Mouse (Mus musculus) urinary bladder, postnatal 25 days (tissue): ENCODE data around the gene Klhl18.

Source experiments
- DNase-seq: peaks from one replicate; pipeline ENCODE4 v3.0.0; 2022; ENCODE audit warnings: low spot score

The Klhl18 gene

GRCm38 (mm10) chr9:110476124-110477091 is at the start of gene Klhl18, which contains the start of gene Kif9:
Gene Klhl18 (minus strand): TSS chr9:110476694.
Gene Kif9 (plus strand): TSS chr9:110476958.
- peak; percentile 95 for DNase-seq

- no peak for DNase-seq
Measured at GRCm38 (mm10) chr9:110525737-110526136, 49.2 kb upstream of the Klhl18 start.

- DNase-seq = no peak
Measured at GRCm38 (mm10) chr9:110490913-110491312, 14.4 kb upstream of the Klhl18 start.

GRCm38 (mm10) chr9:110488841-110489240 is 12.3 kb upstream of the Klhl18 start:
- no peak for DNase-seq

- no peak for DNase-seq
Measured at GRCm38 (mm10) chr9:110478639-110479038, 2.1 kb upstream of the Klhl18 start.

DNA sequence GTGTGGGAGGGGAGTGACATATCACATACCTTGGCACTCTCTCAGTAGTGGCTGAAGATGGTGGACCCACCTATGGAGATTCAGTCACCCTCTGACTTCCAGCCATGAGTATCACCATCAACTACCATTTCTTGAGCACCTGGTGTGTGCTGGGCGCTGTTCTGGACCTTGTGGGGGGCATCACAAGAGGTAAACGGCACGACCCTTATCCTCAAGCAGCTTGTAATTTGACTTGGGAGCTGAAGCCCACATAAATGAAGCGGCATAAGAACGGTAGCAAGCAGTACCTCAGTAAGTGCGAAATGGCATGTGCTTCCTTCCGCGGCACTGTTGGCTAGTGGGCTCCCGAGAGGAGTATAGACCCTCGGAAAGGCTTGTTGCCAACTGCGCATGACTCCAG is 1.5 kb upstream of the Klhl18 start:
- no peak for DNase-seq

DNA sequence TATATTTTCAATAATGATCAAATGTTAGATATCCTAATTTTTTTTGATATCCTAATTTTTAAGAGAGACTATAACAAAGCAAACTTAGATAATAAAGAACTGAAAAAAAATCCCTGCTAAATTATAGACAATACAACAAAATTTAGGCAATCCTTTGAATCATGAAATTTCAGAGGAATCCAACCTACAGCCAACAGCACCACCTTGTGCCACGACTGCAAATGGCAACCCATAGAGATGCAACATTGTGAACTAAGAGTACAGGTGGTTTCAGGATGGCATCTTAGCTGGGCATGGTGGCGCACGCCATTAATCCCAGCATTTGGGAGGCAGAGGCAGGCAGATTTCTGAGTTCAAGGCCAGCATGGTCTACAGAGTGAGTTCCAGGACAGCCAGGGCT is 10.3 kb downstream of the Klhl18 start:
- no peak for DNase-seq

GRCm38 (mm10) chr9:110465336-110465735 is 11.2 kb downstream of the Klhl18 start:
- no peak for DNase-seq

DNA sequence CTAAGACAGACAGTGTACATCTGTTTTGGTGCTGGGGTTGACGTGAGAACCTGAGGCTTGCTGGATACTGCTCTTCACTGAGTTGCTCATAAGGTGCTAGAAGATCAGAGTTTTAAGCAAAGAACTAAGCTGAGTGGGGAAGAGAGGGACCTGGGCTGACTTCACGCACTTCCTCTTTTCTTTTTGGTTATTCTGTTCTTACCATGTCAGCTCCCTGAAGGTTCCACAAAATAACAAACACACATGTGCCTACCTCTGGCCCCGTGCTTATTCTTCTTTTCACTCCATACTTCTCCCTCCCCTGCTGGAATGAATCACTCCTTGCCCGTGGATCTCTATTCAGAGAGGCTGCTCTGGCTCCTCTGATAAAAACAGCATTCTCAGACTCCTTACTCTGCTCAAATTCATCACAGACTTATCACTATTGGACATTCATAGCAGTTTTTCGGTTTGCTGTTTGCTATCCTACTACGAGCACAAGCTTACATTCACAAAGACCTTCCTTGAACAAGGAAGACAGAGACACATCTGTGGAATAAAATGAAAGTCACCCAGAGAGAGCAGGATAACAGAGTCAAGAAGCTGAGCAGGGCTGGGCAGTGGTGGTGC is 12.4 kb downstream of the Klhl18 start:
- DNase-seq = no peak

GRCm38 (mm10) chr9:110462321-110462720 is 14.2 kb downstream of the Klhl18 start:
- DNase-seq = no peak

DNA sequence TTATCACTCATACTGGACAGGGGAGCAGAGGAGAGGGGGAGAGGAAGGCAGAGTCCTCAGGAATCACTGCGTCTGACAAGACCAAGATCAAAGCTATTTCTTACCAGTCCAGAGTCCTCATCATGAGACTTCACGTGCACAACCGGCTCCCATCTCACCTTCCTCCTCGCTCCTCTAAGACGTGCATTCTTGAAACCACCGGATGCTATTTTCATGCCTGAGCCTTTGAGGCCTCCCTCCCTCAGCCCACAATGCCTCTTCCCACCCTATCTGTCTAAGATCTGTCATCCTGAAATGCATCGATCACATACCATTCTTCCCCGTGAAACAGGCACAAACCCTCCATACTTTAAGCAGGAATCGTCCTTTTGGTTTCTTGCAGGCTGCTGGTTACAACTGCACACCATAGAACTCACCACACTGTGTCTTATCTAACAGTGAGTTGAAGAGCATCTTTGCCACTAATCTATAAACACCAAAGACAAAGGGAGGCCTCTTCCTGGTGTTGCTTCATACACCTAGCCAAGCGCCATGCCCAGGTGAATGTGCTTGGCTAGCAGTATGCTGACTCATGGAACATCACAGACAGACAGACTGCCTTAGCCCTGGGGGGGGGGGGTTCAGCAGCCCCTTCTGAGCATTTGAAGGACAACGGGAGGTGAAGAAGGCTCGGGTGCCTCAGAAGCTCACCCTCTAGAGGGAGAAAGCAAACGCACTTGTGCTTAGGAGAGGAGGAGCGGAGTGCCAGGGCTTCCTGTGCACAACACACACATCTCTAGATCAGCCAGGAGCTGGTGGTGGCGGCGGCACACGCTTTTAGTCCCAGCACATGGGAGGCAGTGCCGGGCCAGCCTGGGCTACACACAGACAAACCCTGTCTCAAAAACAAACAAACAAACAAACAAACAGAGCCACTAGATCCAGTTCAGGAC is 15.3 kb downstream of the Klhl18 start:
- no peak for DNase-seq

GRCm38 (mm10) chr9:110459145-110459727 is 17.3 kb downstream of the Klhl18 start:
- no peak for DNase-seq

GRCm38 (mm10) chr9:110457926-110458325 is 18.6 kb downstream of the Klhl18 start:
- DNase-seq = no peak

GRCm38 (mm10) chr9:110452523-110452922 is 24.0 kb downstream of the Klhl18 start:
- no peak for DNase-seq

DNA sequence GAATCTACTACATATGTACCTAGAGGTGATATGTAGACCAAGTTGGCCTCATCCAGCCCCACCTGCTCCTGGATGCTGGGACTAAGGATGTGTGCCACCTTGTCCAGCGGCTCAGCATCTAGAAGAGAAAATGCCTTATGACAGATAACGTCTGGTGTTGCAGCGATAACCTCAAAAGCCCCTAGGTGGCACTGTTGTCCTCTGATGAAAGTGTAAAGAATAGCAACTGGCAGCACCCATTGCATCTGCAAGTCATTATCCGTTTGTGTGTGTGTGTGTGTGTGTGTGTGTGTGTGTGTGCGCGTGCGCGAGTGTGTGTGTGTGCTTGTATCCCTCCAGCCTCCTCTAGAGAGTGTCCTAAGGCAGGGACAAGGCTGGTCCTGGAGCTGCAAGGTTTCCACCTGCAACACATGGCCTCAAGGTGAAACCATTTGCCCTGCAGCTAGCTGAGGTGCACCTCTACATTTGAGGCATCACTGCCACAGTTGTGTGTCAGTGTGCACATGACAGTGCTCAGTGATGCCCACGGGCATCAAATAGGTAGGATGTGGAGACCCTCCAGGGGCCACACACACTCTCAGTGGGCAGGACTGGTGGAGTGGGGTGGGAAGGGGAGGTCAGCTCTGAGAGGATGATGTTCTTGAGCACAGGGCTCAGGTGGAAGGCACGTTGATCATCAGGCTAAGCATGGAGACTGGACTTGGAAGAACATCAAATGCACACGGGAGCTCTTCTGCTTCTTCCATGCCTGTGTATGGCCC is 27.5 kb downstream of the Klhl18 start:
- peak; percentile 63 for DNase-seq

DNA sequence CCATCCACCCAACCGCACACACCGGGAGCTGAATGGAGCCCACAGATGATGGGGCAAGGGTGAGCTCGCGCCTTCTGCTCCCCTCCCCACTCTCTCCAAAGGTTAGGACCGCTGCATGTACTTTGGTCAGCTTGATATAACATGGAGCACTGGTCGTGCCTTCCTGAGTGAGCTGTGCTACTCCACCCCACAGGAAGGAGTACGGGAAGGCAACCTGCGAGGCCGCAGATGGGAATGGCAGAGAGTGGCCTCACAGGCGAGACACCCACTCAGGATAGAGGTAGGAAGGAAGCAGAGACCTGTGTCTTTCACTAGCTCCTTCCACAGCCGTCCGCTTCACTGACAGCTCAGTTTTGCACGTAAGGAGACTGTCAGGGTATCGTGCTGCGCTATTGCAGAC is 28.1 kb downstream of the Klhl18 start:
- DNase-seq = no peak

GRCm38 (mm10) chr9:110440559-110440958 is 35.9 kb downstream of the Klhl18 start:
- no peak for DNase-seq

- DNase-seq = no peak
Measured at GRCm38 (mm10) chr9:110440049-110440448, 36.4 kb downstream of the Klhl18 start.

GRCm38 (mm10) chr9:110436041-110436440 is 40.5 kb downstream of the Klhl18 start:
- DNase-seq = no peak

- no peak for DNase-seq
Measured at GRCm38 (mm10) chr9:110433045-110433444, 43.4 kb downstream of the Klhl18 start.

DNA sequence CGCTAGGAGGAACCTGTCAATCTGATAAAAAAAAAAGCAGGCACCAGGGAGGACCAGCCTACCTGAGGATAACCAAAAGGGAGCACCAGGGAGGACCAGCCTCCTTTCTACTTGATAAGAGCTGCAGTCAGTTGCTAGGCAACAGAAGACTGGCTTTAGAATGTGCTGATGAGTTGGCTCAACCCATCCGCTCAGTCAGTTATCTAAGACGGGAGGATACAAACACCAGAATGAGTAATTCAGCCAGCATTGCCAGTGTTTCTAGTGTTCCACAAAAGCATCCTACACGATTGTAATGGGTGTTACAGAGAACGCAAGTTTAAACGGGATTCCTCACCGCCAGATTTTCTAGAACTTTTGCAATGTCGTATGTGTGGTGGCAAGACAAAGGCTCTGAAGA is 45.3 kb downstream of the Klhl18 start:
- DNase-seq = no peak
